Mouse (Mus musculus) midbrain, postnatal 0 days (tissue): ENCODE measurements at regions not wholly inside any gene's neighbourhood (a gene's known extent, or its start where the extent isn't known, plus 50 kb on each side); places are given as distances from the start of the nearest gene placed in this dataset.

Experiments
- ATAC-seq: fragments of 200-750 bp; cut with Nextera tagmentation; 2 replicates; pipeline ENCODE4 v1.8.0; 2017; ENCODE audit warnings: moderate number of reproducible peaks, mild to moderate bottlenecking, moderate TSS enrichment, moderate library complexity; ENCODE audit not compliant: low FRiP score
- DNase-seq: peaks from one replicate; pipeline ENCODE4 v3.0.0-alpha.2; 2015; ENCODE audit warnings: low spot score
- H3K27ac ChIP-seq: fragments of 300-500 bp; sonication (generic); 2 replicates; pipeline ENCODE4 v1.5.1; 2014; ENCODE audit warnings: low read depth, mild to moderate bottlenecking, low read length, mixed read lengths
- H3K27me3 ChIP-seq: fragments of 300-500 bp; sonication (generic); 2 replicates; pipeline ENCODE4 v1.6.1; 2014; ENCODE audit warnings: low read length, control low read depth, mixed read lengths; ENCODE audit not compliant: insufficient read depth
- H3K36me3 ChIP-seq: fragments of 300-500 bp; sonication (generic); 2 replicates; pipeline ENCODE4 v1.6.1; 2014; ENCODE audit warnings: low read length, control low read depth, mixed read lengths; ENCODE audit not compliant: insufficient read depth
- H3K4me1 ChIP-seq: fragments of 300-500 bp; sonication (generic); 2 replicates; pipeline ENCODE4 v1.6.1; 2014; ENCODE audit warnings: mild to moderate bottlenecking, control low read depth, antibody characterized with exemption, low read length, mixed read lengths; ENCODE audit not compliant: insufficient read depth
- H3K4me2 ChIP-seq: fragments of 300-500 bp; sonication (generic); 2 replicates; pipeline ENCODE4 v1.6.1; 2014; ENCODE audit warnings: low read depth, mild to moderate bottlenecking, low read length, mixed read lengths; ENCODE audit not compliant: poor library complexity, severe bottlenecking
- H3K4me3 ChIP-seq: fragments of 300-500 bp; sonication (generic); 2 replicates; pipeline ENCODE4 v1.5.1; 2014; ENCODE audit warnings: low read depth, mild to moderate bottlenecking, low read length, moderate library complexity
- H3K9ac ChIP-seq: fragments of 300-500 bp; sonication (generic); replicated peaks from 2 replicates; pipeline ENCODE4 v1.6.1; 2014; ENCODE audit warnings: mild to moderate bottlenecking, low read length, moderate library complexity, mixed read lengths; ENCODE audit not compliant: poor library complexity, severe bottlenecking
- H3K9me3 ChIP-seq: fragments of 300-500 bp; sonication (generic); 2 replicates; pipeline ENCODE4 v1.6.1; 2016; ENCODE audit warnings: low read length, control low read depth
- CTCF ChIP-seq: IDR thresholded peaks from 2 replicates; pipeline ENCODE4 v1.5.1; 2016; ENCODE audit warnings: antibody characterized with exemption, mild to moderate bottlenecking
- WGBS: fragments of 180-500 bp; shearing (Covaris S2); extraction: QIAGEN DNeasy Blood & Tissue Kit; methylation state at CpG from one replicate; pipeline ENCODE4 v1.1.7; 2014; 5-methylcytosine and 5-hydroxymethylcytosine counted together

- Histone ChIP-seq H3K4me2 (no peak overlapping the region), H3K27ac (no peak overlapping the region), H3K36me3 (no peaks in the 10 kb centered on the region), H3K9ac (no peak overlapping the region), H3K4me1 (no peaks in the 10 kb centered on the region), H3K4me3 (no peak overlapping the region), H3K27me3 (no peaks in the 10 kb centered on the region), H3K9me3 (no peaks in the 10 kb centered on the region)
- no peak for TF ChIP-seq CTCF
- WGBS, result 97% methylated on average over 2 of the region's 2 CpGs
- ATAC-seq (no peak), DNase-seq (no peak)
Observed at GRCm38 (mm10) chr8:82191011-82191410, 212.0 kb downstream of the Il15 start.

- H3K36me3 ChIP-seq, result no peaks in the 10 kb centered on the region
- WGBS, result 79% methylated on average over 2 of the region's 2 CpGs
- no peak overlapping the region for H3K4me3 ChIP-seq
- no peak for TF ChIP-seq CTCF
- H3K4me1 ChIP-seq, result no peaks in the 10 kb centered on the region
- no peak for ATAC-seq
- H3K9me3 ChIP-seq, result no peaks in the 10 kb centered on the region
- no peak overlapping the region for H3K4me2 ChIP-seq
- H3K9ac ChIP-seq, result no peak overlapping the region
- no peak overlapping the region for H3K27ac ChIP-seq
- no peaks in the 10 kb centered on the region for H3K27me3 ChIP-seq
- peak; percentile 11 for DNase-seq
Observed at GRCm38 (mm10) chr8:82187138-82187880, 215.7 kb downstream of the Il15 start.

GRCm38 (mm10) chr8:82184022-82184421 lies 219.0 kb downstream of the Il15 start:
- Histone ChIP-seq H3K9ac (no peak overlapping the region), H3K9me3 (no peaks in the 10 kb centered on the region), H3K36me3 (no peaks in the 10 kb centered on the region), H3K27me3 (no peaks in the 10 kb centered on the region), H3K4me1 (no peaks in the 10 kb centered on the region), H3K27ac (no peak overlapping the region), H3K4me2 (no peak overlapping the region), H3K4me3 (no peak overlapping the region)
- DNase-seq, result no peak
- TF ChIP-seq CTCF, result no peak
- ATAC-seq, result no peak
